Mouse (Mus musculus) lung, postnatal 0 days (tissue): ENCODE results near the gene Slc13a2.

Experiments used
- CTCF ChIP-seq: IDR thresholded peaks from 2 replicates; pipeline ENCODE4 v1.5.1; 2016; ENCODE audit warnings: antibody characterized with exemption, mild to moderate bottlenecking
- EP300 ChIP-seq: IDR thresholded peaks from 2 replicates; pipeline ENCODE4 v1.6.1; 2016; ENCODE audit warnings: antibody characterized with exemption, mild to moderate bottlenecking, control low read depth

DNA sequence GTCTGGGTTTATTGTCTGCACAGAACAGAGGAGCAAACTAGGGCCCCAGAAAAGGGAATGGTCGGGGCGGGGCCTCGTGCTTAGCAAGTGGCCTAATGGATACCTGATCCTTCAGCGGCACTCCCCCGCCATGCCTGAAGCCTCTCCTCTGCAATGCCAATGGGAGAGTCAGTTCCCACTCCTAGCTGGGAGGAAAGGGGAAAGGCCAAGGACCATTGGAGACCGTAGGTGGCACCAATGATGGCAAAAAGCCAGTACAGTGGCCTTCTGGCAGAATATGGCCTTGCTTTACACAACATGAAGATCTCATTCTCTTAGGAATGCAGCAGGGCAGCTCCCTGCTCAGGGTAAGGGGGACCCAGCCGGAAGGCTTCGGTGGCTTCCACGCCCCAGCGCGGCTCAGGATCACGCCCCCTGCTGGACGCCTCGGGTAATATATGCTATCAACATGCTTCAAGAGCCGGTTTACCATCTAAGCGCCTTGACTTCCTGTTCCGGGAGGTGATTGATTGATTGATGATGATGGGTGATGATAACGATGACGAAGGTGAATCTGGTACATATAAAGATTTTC, 13.8 kb upstream of the Slc13a2 start:
- TF ChIP-seq CTCF (peak; percentile 75), EP300 (no peak)
